Mouse (Mus musculus): ENCODE measurements at regions not wholly inside any gene's neighbourhood (a gene's known extent, or its start where the extent isn't known, plus 50 kb on each side); places are given as distances from the start of the nearest gene placed in this dataset.
"Not testable (repeated sequence)": the region's sequence is repeated elsewhere in the genome, so short reads cannot be mapped to it uniquely, and the experiment has no call there.

DNA sequence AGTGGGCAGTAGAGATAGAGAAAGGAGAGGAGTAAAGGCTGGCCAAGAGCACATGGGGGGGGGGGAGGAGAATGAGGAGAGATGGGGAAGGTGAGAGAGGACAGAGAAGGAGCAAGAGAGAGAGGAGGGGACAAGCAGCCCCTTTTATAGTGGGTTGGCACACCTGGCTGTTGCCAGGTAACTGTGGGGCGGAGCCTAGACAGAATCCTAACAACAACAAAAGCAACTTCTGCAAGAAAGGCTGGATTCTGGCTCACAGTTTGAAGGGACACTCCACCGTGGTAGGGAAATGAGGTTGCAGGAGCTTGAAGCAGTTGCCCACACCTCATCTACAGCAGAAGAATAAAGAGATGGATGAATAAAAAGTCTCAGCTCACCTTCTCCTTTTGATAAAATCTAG lies 115.1 kb upstream of the Rhobtb1 start:
- DNase-seq (ENCODE audit: low read depth, low spot score): no peak

DNA sequence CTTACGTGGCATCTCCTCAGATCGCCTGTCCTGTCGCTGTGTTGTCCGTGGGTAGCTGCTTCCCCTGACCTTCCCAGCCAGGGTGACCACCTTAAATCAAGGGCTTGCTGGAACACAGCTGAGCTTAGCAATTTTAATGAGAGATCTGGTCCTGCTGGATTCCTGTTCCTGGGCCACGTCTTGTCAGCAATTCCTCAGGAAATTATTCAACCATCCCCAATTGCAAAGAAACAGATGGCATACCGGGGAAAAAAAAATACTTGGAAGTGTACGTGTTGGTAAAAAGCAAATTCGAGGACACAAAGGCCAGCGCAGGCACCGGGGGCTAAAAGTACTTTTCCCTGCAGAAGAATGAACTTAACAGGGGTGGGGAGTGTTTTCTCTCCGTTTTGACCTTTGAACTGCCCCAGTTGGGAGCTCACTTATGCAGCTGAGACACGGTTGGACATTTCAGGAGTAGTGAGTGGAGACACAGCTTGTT lies 107.0 kb upstream of the Rhobtb1 start:
- no peak for DNase-seq (ENCODE audit: low read depth, low spot score)

DNA sequence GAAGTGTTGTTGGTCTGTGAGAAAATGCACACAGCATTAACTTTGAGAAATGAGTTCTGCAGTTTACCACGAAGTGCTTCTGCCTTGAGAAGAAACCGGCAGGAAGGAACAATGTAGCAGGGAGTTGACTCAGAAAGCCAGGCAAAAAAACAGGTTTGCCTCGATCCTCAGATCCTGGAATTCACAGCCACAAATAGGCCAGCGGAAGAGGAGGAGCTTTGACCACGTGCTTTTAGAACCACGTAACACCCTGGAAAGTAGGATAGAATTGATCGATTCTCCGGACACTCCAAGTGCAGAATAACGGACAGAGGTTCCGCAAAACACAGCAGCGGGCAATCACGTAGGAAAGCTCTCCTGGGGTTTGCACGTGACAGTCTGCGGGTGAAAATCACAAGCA lies 106.0 kb upstream of the Rhobtb1 start:
- DNase-seq (ENCODE audit: low read depth, low spot score): no peak

DNA sequence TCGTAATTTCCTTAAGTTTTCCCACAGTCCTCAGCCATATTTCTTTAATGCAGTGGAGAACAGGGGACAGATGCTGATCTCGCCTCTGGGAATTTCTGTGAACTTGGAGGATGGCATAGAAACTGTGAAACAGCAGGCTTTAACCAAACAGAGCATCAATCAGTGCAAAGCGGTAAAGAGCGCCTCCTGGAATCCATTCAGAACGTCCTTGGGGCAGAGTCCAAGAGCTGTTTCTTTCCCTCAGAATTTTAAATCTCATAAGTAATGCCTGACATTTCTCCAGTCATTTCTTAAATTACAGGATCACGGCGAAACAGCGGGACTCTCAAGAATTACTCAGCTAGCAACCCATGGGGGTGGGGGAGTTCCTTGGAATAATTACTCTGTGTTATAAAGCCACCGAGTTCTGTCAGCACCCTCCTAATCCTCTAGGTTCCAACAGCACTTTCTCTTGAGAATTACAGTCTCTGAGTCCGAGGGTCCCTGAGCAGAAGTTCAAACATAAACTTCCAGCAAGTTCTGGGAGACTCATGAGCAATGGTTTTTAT lies 105.2 kb upstream of the Rhobtb1 start:
- no peak for DNase-seq (ENCODE audit: low read depth, low spot score)

DNA sequence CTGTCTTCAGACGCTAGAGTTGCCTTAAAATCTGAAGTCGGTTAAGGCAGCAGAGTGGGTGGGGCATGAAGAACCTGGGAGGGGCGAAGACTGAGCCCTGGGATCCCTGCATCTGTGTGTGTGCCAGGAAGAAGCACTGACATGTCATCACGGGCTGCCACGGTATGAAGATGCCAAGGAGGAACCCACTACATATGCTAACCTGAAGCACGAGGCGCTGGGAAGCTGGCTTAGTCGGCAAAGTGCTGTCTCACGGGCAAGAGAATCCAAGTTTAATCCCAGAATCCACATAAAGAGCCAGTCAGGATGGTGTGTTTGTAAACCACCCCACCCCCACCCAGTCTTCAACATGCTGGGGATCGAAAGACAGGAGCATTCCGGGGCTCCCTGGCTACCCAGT lies 73.2 kb upstream of the Rhobtb1 start:
- no peak for DNase-seq (ENCODE audit: low read depth, low spot score)

DNA sequence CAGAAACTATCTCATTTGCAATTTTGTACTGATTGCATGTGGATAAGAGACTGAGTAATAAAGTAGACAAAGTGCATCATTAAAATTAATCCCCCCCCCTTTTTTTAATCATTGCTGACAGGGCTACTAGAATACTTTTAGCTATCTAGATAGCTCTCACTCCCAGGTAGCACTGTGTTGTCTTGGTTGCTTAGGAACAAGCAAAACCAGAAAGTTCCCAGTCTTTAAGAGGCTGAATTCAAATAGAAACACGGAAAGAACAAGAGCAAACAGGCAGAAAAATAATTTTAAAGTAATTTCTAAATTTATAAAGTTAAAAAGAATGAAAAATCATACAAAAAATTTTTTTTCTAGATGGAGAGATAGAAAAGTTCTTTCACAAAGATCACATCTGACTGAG lies 65.0 kb upstream of the Rhobtb1 start:
- no peak for DNase-seq (ENCODE audit: low read depth, low spot score)

DNA sequence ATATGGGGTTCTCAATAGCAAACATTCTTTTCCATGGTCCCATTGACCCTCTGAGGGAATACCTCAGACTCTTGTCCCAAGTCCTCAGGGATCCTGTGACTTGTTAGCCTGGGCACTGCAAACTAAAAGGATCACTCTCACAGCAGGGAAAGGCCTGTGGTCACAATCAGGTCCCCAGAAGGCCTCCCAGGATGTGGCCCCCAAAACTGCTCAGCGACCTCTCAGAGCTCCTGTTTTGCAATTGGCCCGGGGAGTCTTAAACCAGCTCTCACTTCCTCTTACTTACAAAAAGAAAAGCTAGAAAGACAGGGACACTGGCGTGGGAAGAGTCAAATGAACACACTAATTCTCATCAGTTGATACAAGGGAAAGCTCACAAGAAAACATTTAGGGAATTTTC lies 59.4 kb upstream of the Rhobtb1 start:
- DNase-seq (ENCODE audit: low read depth, low spot score): no peak

DNA sequence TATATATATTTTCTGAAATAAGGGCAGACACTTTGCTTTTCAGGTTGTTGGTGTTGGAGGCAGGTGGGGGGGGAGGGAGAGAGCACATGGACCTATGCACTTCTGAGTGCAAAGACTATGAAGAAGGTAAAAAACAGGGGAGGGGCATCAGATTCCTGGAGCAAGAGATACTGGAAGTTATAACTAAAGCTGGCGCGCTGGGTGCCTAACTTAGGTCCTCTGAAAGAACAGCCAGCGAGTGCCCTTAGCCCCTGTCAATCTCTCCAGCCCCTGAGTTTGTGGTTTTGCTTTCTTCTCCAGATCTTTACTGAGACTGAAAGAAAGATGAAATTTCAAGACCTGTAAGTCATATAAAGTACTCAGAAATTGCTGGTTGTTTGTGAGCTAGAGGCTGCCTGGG lies 51.2 kb upstream of the Rhobtb1 start:
- no peak for DNase-seq (ENCODE audit: low read depth, low spot score)

DNA sequence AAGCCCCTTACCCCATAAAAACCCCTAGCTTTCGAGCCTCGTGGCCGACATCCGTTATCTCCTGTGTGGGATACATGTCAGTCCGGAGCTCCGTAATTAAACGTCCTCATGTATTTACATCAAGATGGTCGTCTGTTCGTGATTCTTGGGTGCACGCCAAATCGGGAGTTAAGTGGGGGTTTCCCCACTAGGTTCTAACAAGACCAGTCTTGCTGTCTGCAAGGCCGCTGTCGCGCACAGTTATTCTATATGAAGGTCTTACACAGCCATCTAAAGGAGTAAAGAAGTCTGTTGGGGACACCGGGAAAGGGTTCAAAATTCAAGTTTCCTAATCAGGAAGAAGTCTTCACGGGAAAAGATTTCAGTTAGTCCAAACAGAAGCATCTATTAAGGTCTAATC lies 50.5 kb upstream of the Rhobtb1 start:
- DNase-seq (ENCODE audit: low read depth, low spot score): not testable (repeated sequence)
